Mouse (Mus musculus): ENCODE measurements at regions not wholly inside any gene's neighbourhood (a gene's known extent, or its start where the extent isn't known, plus 50 kb on each side); places are given as distances from the start of the nearest gene placed in this dataset.

DNA sequence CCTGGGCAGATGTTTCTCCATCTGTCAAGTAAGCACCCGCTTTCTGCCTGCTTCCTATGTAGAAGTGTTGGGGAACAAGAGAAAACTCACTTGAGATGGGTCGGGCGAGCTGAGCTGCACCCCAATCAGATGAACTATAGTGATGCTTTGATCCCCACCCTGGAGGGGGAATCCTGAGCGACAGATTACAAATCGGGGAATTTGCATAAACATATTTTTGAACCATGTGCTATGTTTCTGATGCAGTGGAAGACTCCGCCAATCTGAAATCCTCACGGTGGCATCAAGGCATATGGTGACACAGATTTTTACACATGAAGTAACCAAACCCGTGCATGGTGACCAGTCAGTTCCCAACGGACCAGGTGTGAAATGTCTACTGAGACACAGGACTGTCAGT is 231.4 kb upstream of the Chd6 start:
- DNase-seq (ENCODE audit: low spot score), result no peak

DNA sequence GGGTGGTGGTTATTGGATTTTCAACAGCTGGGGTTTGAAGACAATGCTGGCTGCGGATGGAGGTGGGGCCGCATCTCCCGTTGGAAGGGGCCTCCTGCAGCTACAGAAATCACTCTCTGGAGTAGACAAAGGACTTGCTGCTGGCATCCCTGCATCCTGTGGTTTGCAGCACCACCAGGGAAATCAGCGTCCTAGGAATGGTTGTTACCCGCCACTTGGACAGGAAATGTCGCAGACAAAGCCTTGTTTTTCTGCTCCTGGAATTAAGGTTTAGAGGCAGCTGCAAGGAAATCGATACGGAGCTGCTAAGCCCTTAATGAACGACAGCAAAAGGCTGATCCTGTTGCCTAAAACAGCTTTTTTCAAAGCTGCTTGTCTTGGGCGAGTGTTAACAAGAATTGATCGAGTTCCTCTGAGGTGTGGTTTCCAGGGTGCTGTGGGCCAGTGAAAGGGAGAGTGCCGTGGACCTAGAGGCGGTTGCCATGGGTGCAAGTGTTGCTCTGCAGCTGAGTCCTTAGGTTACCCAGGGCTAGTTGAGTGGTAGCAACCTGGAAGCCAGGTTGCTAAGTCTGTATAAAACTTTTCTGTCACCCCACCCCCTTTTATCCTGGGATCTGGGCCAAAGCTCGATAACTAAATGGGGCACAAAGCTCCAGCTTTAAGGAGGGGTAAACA is 230.6 kb upstream of the Chd6 start:
- no peak for DNase-seq (ENCODE audit: low spot score)

DNA sequence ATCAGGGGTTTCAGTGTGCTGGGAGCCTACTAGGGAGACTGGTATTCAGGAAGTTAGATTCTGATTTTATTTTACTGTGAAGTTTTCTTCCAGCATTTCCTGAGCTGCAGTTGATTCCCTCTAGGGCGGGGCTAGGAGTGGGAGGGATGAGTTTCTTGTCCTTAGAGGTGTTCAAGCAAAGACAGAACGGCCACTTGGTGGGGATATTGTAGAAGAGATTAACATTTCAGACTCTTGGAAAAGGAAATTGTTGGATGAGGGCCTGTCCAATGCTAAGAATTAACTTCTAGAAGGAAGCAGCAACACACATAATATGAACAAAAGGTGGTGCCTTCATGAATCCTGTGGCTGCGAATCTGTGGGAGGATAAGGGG is 230.1 kb upstream of the Chd6 start:
- no peak for DNase-seq (ENCODE audit: low spot score)

DNA sequence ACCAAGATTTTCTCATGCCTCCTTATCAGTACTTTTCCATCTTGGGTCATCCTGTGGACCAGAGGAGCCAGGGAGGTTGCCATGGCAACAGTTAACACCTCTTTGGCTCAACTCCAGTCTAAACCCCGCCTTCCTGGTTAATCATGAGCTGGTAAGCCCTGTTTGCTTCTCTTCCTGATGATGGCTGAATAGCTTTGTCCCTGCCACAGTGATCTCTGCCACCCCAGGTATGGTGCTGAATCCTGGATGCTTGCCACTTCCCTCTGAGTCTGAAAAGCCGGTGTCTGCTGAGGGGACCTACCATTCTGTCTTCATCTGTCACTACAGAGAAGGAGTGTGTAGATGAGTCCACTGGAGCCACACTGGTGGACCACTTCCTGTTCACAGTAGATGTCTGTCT is 223.8 kb upstream of the Chd6 start:
- DNase-seq (ENCODE audit: low spot score), result no peak

DNA sequence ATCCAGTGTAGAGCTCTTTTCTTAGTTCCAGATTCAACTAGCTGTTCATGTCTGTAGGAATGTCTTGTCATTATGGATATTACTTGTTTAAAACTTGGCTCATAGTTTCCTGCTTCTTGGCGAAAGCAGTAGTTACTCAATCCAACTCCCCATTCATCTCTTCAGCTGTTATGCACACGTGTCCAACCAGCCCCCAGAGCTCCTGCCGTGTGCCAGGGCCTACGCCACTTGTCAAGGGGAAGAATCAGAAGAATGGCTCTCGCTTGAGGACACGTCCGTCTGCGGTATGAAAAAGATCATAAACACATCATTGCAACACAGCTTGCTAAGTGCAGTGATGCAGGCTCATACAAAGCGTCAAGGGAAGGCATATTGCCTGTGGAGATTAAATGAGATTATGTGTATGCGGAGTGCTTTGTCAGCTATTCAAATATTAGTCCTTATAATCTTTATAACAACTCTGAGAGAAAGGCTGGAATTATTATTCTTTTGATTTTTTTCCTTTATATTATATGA is 223.0 kb upstream of the Chd6 start:
- DNase-seq (ENCODE audit: low spot score), result no peak

DNA sequence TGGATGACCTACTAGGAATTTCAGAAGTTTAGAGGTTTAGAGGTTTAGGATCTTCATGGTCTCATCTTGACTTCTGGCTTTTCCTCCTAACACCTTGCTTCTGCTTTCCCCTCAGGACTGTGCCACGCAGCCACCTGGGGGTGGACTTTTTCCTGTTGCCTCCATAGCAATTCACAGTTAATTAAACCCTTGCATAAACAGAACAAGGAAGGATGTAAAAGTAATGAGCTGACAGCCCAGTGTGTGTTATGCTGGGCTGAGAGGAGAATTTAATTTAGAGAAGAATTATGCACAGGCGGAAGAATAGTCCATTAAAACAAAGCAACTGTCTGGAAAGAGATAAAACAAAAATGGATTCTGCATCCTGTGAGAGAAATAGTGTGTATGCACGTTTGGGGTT is 193.9 kb upstream of the Chd6 start:
- DNase-seq (ENCODE audit: low spot score), result no peak

DNA sequence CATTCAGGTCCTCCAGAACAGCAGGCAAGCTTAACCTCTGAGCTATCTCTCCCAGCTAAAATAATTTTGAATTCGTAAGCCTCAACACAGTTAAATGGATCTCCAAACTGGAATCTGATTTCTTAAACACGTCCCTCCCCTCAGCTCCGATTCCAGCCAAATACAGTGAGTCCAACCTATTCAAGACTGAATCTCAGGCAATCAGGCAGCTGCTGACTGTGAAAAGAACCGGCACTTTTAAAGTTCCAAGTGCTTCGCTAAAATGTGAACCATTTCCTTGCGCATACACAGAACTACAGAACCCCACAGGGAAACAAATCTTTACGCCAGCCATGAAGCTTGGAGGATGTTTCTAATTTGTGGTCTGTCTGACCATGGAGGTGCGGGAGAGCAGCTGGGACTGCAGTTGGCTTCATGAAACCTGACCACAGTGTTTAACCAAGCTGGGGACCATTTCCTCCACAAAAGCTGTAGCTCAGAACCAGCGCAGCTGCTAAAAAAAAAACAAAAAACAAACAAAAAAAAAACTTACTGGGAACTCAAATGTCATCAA is 160.1 kb upstream of the Chd6 start:
- no peak for DNase-seq (ENCODE audit: low spot score)

GRCm38 (mm10) chr2:161266476-161266875 is 157.6 kb upstream of the Chd6 start:
- DNase-seq (ENCODE audit: low spot score), result no peak

DNA sequence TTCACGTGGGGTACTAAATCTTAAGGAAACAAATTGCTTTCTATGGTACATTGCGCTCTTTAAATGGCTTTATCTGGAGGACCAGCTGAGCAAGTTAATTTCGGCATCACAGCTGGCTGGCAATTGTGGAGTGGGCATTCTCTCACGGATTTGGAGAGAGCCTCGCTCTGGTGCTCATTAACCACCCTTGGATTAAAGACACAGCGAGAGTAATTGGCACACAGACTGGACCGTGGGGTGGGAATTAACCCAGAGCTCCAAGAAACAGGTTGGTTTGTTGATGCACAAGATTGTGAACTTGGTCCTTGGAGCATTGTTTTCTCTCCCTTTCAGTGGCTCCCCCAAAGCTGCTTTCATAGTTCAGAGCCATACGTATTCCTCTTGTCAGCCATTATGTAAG is 156.3 kb upstream of the Chd6 start:
- DNase-seq (ENCODE audit: low spot score), result no peak

GRCm38 (mm10) chr2:161252761-161253160 is 143.9 kb upstream of the Chd6 start:
- DNase-seq (ENCODE audit: low spot score), result no peak

GRCm38 (mm10) chr2:161241665-161242064 is 132.8 kb upstream of the Chd6 start:
- DNase-seq (ENCODE audit: low spot score), result no peak

DNA sequence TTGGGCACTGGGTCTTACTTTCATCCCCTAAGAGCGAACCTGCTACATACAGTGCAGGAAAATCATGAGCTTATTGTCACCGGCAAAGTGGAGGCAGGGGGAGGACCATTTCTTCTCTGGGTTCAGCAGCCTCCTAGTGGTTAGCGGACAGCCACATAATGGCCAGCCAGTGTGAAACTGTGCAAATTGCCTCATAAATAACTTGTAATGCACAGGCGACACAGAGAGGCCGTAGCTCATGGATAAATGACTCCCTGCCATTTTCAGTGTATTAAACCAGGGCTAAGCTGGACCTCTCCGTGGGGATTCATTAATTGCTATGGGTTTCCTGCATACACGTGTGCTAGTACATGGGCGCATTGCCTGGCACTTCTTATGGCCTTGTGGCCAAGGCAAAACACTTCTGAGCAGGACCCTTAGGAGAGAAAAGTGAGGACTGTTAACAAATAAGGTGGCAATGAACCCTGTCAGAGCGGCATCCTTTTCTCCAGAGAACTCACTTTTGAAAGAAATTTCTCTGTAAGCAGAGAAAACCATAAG is 128.5 kb upstream of the Chd6 start:
- no peak for DNase-seq (ENCODE audit: low spot score)

DNA sequence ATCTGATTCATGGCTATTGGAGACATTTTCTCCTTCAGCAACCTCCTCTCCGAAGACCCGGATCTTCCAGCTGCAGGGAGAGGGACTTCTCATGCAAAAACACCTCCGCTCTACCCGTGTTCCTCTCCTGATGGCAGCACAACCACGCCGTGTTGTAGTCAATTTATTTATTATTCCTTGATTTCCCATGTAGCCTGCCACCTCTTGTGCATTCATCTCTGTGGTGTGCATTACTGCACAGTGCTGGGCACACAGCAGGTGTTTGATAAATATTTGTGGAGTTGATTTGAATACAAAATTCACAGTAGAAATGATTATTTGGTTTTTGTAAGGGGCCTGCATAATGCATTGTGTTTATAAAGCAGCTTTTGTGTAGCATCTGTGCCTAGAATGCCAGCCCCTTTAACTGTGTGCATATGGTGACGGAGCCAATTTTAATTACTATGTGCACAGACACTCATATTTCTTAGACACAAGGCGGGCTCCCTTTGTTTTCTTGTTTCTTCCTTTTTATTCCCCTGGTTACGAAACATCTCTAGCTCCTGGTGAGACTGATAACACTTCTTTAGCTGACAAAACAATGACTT is 124.4 kb upstream of the Chd6 start:
- DNase-seq (ENCODE audit: low spot score), result no peak

DNA sequence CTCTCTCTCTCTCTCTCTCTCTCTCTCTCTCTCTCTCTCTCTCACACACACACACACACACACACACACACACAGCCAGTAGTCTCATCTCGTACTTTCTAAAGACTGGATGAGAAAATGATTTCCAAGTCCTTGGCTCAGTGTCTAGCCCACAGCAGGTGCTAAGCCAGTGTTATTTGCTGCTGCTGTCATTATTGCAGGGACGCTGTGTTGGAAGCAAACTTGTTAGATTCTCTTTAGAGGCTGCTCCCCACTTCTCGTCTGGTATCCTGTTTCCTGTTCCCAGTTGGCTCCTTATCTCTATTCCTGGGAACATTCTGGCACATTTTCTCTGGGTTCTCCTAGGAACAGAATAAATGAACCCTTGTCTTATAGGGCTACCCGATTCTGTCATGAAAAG is 122.5 kb upstream of the Chd6 start:
- DNase-seq (ENCODE audit: low spot score), result no peak

GRCm38 (mm10) chr2:161215736-161216135 is 106.9 kb upstream of the Chd6 start:
- no peak for DNase-seq (ENCODE audit: low spot score)

GRCm38 (mm10) chr2:161214681-161215458 is 106.0 kb upstream of the Chd6 start:
- DNase-seq (ENCODE audit: low spot score), result peak; percentile 72

GRCm38 (mm10) chr2:161212322-161212882 is 103.5 kb upstream of the Chd6 start:
- no peak for DNase-seq (ENCODE audit: low spot score)

- DNase-seq (ENCODE audit: low spot score), result no peak
Measured at GRCm38 (mm10) chr2:161196713-161197372, 88.0 kb upstream of the Chd6 start.

GRCm38 (mm10) chr2:161187516-161187915 is 78.6 kb upstream of the Chd6 start:
- no peak for DNase-seq (ENCODE audit: low spot score)

DNA sequence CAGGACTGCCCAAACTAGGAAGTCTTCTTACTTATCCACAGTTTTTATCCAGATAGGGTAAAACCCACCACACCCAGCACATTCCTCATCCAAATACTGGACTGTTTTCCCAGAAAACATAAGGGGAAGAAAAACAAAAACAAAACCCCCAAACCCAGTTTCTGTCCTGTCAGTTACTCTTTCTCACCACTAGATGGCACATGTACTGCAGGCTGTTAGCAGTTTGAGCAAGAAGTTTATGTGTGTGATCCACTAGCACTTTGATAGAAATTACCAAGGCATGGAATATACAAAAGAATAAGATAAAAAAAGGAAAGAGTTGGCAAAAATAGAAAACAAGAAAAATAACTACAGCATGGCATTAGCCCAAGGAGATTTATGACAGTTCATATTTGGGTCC is 76.2 kb upstream of the Chd6 start:
- no peak for DNase-seq (ENCODE audit: low spot score)

DNA sequence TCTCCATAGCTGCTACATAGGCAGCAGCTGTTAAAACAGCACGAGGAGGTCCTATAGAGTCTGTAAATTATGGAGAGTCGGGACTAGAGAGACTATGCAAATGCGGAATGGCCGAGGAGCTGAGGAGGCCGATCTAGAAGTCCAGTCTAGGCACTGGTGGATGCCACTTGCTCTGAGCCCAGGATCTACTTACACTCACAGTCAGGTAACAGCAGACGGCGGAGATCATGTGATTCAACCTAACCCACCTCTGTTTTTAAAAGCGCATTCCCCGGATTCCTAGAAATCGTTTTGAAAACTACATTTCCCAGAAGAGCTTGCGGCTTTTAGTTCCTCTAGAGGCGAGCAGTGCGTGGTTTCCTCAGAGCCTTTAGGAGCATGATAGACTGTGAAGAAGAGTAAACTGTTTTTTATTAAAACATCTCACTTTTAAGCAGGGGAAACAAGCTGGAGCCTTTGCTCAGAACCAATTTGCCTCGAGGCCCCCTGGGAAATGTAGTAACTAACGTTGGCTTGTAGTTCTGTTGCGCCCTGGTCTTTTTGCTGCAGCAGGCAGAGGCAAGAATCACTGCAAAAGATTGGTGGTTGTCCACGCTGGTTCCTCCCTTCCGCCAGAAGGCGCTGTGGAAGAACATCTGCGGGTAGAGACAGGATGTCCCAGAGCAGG is 68.6 kb upstream of the Chd6 start:
- peak; percentile 62 for DNase-seq (ENCODE audit: low spot score)

Measured in urinary bladder, postnatal 25 days (tissue).